Mouse (Mus musculus) gastrocnemius, postnatal 36 days (tissue): Measurements from ENCODE around the gene Lyg2. TPM values are rescaled to one million over a fixed set of nuclear protein-coding genes. Genes with fewer than 3 reads are reported as not detected.

Source experiments
- DNase-seq, 2 experiments: peaks; one replicate each; pipeline ENCODE4 v3.0.0; 2022
- intact Hi-C: fragments of 180-260 bp; cut with DNase I; formaldehyde crosslinking; loops from one replicate; pipeline ENCODE4 v1.15.1; 2025
- total RNA-seq, 2 experiments: library from RNA; stranded (reverse); gene quantifications; 2 replicates each; pipeline ENCODE4 v1.2.3; 2021

Lyg2 gene
- total RNA-seq, 2 experiments from 2014 or later, result not detected

DNA sequence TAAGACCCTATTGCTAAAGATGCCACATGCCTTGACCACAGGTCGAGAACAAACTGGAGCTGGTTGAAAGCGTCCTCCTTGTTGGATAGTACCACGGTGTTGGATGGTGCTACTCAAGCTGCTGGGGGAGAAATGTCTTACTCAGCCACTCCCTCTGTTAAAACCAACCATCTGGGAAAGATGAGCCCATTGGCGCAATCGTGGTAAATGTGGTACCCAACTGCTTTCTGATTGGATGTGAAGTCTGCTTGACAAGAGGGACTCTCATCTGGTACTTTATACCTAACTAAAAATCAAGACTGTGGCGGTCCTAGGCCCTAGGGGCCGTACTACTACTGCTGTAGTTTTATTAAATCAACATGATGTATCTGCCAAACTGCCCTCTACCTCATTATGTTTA lies 27.1 kb downstream of the Lyg2 start:
- DNase-seq, result no peak
- intact Hi-C loops, result no loop called here

GRCm38 (mm10) chr1:37884451-37884850 lies 31.8 kb downstream of the Lyg2 start:
- intact Hi-C loops, result no loop called here

DNA sequence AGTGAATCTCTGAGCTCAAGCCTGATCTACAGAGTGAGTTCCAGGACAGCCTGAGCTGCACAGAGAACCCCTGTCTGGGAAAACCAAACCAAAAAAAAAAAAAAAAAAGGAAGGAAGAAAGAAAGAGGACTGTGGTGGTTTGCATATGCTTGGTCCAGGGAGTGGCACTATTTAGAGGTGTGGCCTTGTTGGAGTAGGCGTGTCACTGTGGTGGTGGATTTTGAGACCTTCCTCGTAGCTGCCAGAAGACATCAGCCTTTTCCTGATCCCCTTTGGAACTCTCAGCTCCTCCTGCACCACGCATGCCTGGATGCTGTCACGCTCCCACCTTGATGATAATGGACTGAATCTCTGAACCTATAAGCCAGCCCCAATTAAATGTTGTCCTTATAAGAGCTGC lies 32.9 kb downstream of the Lyg2 start:
- intact Hi-C loops, result no loop called here
- no peak for DNase-seq

More at GRCm38 (mm10) chr1:37884451-37884850, 31.8 kb downstream of the Lyg2 start:
- DNase-seq, result no peak

GRCm38 (mm10) chr1:37877736-37878460 lies 38.4 kb downstream of the Lyg2 start:
- intact Hi-C loops, result no loop called here
- no peak for DNase-seq

DNA sequence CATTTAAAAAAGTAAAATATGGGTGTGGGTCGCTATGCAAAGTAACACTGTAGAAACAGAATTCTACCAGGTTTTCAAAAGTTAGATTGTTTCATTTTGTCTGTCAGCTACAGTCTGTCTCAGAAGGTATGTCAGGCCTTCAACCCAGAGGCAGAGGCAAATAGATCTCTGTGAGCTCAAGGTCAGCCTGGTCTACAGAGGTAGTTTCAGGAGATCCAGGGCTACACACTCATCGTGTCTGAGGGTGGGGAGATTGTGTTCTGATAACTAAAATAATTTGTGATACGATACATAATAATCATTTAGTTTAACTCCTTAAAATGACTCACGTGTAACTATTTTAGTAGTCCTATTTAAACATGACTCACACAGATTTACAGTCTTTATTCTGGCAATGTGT lies 43.1 kb downstream of the Lyg2 start:
- intact Hi-C loops, result no loop called here
- no peak for DNase-seq

- intact Hi-C loops, result no loop called here
- DNase-seq, result peak; percentile 62 to 64
Observed at GRCm38 (mm10) chr1:37872131-37873067, 43.9 kb downstream of the Lyg2 start.

- DNase-seq, result no peak
- intact Hi-C loops, result no loop called here
Observed at GRCm38 (mm10) chr1:37871704-37872103, 44.6 kb downstream of the Lyg2 start, which contains the start of gene Lipt1. Gene Lipt1 (plus strand): TSS chr1:37871738.

GRCm38 (mm10) chr1:37869362-37869761 lies 46.9 kb downstream of the Lyg2 start:
- intact Hi-C loops, result loop anchor here (5.0 to 10.0 kb wide), 3 partner anchors 128 to 435 kb away; partner anchors contain the start of genes Coa5, Eif5b, Txndc9 and Unc50
- no peak for DNase-seq

GRCm38 (mm10) chr1:37868640-37869039 lies 47.7 kb downstream of the Lyg2 start:
- DNase-seq, result no peak
- intact Hi-C loops, result loop anchor here (5.0 to 10.0 kb wide), 3 partner anchors 129 to 434 kb away; partner anchors contain the start of genes Coa5, Eif5b, Txndc9 and Unc50

DNA sequence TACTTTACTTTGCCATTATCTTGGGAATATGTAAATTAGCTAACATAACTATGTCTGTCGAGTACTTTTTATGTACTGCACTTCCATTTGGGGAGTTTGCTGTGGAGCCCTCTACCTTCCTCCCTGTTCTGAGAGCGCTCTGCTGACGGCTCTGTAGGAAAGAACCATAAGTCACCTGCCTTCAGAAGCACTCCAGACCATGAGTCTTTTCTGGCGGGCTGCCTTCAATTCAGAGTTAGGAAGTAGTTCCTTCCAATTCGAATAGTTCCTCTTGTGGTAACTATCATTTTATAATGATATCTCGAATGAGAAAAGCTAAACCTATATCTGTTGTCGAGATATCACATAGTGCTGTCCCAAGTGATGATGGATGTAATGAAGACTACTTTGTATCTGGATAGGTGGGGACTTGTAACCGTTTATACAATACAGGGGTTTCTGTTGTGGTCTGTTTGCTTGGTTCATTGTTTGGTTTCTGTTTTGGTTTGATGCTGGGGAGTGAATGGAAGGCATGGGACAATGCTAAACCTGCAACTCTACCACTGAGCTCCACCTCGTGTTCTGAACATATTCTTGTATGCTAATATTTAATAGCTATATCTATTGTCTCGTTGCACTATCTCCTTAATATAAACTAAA lies 48.5 kb downstream of the Lyg2 start:
- DNase-seq, result no peak
- intact Hi-C loops, result loop anchor here (5.0 to 10.0 kb wide), 3 partner anchors 129 to 433 kb away; partner anchors contain the start of genes Coa5, Eif5b, Txndc9 and Unc50

DNA sequence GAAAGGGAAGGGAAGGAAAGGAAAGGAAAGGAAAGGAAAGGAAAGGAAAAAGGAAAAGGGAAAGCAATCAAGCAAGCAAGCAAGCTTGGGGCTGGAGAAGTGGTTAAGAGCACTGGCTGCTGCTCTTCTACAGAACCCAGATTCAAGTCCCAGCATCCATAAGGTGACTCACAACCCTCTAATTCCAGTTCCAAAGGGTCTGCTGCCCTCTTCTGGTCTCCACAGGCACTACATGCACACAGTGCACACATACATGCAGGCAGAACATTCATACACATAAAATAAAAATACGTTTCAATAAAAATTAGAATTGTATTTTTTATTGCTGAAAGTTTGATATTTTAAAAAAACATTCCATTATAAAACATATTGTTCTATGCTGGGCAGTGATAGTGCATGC lies 49.2 kb downstream of the Lyg2 start:
- intact Hi-C loops, result loop anchor here (5.0 to 10.0 kb wide), 3 partner anchors 130 to 432 kb away; partner anchors contain the start of genes Coa5, Eif5b, Txndc9 and Unc50
- DNase-seq, result peak in 1 of 2 experiments; percentile 13

- intact Hi-C loops, result loop anchor here (5.0 to 10.0 kb wide), 3 partner anchors 131 to 431 kb away; partner anchors contain the start of genes Coa5, Eif5b, Txndc9 and Unc50
- no peak for DNase-seq
Observed at GRCm38 (mm10) chr1:37866286-37866685, 50.0 kb downstream of the Lyg2 start, which contains the start of gene Tsga10. Gene Tsga10 (minus strand): TSS chr1:37866429.

DNA sequence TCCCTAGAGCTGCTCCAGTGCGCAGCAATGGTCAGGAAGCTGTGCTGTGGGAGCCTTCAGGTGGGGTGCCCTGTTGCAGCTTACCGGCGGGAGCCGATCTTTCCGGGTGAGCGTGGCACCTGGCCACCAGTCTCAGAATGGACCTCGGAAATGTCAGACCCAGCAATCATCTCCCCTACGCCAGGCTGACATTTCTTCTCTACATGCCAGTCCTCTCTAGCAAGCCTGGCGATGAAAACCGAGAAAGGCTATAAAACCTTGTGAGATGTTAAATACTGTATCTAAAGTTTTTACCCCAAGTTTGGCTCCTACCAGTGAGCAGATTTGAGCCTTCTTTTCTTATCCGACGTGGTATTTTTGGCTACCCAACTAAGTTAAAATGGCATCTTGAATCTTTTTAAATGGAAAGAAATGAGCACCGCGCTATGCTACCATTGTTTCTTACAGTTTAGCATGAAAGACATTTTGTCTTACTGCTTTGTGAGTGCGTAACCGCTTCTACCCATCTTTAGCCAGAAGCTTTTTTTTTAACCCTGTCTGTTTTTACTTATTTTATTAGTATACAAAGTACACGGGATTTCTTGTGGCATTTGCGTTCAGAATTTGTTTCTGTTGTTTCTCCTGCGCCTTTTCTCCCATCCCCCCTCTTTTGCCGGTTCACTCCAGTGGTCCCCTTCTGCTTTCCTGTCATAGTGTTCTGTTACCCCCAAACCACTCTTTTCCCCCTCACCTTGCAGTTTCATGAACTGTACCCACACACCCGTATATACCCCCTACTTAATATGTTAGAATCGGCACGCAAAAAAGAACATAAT lies 50.7 kb downstream of the Lyg2 start:
- DNase-seq, result no peak
- intact Hi-C loops, result loop anchor here (5.0 to 10.0 kb wide), 3 partner anchors 132 to 431 kb away; partner anchors contain the start of genes Coa5, Eif5b, Txndc9 and Unc50

DNA sequence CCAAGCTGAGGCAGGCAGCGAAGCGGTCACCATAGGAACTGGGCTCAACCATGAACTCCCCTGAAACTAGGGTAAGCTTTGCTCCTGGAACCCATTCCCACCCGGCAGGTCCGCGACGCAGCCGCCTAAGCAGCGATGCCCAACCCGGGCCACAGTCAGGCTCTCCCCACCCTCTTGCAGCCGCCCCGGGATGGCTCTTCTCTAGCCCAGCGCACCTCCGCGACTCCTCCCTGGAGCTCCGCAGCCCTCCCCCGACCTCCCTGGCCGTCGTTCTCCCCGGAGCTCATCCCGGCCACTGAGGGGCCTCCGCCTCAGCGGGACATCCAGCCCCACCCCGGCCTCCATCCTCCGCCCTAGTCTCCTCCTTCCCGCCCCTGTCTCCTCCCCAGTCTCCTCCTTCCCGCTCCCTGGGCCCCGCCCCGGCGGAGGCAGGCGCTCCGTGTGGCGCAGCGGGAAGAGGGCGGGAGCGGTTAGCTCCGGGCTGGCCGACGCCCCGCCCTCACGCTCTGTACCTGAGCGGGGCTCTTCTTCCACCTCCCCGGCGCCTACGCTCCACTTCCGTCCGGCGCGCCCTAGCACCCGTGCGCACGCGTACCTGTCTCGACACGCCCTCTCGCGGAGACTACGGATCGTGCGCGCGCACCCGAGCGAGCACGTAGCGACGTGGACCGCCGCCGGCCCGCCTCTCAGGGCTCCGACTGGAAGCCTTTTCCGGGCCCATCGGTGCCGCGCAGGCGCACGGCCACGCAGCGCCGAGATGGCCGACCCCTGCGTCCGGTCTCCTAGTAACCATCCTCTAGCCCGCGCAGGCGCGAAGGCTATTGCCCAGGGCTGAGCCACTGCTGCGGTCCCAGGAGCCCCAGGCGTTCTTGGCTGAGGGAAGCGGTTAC lies 51.5 kb downstream of the Lyg2 start:
- DNase-seq, result peak; percentile 99

More for the DNA sequence above, 51.5 kb downstream of the Lyg2 start:
- intact Hi-C loops, result loop anchor here (5.0 to 10.0 kb wide), 4 partner anchors 133 to 430 kb away; partner anchors contain the start of genes Coa5, Eif5b, Txndc9 and Unc50
